Mouse (Mus musculus) liver, embryonic 11.5 days (tissue): ENCODE measurements around the gene Tmem269. TPM values are rescaled to one million over a fixed set of nuclear protein-coding genes. Genes with fewer than 3 reads are reported as not detected.
A peak's percentile ranks its signal among the peaks of the same experiment; 100 is the strongest.

Experiments used
- ATAC-seq: fragments of 200-750 bp; cut with Nextera tagmentation; replicated peaks from 2 replicates; pipeline ENCODE4 v1.8.0; 2017; ENCODE audit warnings: moderate number of reproducible peaks, mild to moderate bottlenecking, moderate TSS enrichment, moderate library complexity; ENCODE audit not compliant: low FRiP score
- DNase-seq: peaks from one replicate; pipeline ENCODE4 v3.0.0-alpha.2; 2017; ENCODE audit warnings: low spot score
- H3K27ac ChIP-seq: fragments of 300-500 bp; sonication (generic); 2 replicates; pipeline ENCODE4 v1.5.1; 2014; ENCODE audit warnings: mild to moderate bottlenecking, low read depth, low read length, control low read depth
- H3K27me3 ChIP-seq: fragments of 300-500 bp; sonication (generic); replicated peaks from 2 replicates; pipeline ENCODE4 v1.6.1; 2014; ENCODE audit warnings: low read length, mixed read lengths; ENCODE audit not compliant: control insufficient read depth, insufficient read depth
- H3K36me3 ChIP-seq: fragments of 300-500 bp; sonication (generic); 2 replicates; pipeline ENCODE4 v1.6.1; 2014; ENCODE audit warnings: mild to moderate bottlenecking, low read length, moderate library complexity, mixed read lengths; ENCODE audit not compliant: control insufficient read depth, insufficient read depth
- H3K4me1 ChIP-seq: fragments of 300-500 bp; sonication (generic); replicated peaks from 2 replicates; pipeline ENCODE4 v1.6.1; 2014; ENCODE audit warnings: low read length, mixed read lengths; ENCODE audit not compliant: control insufficient read depth, insufficient read depth
- H3K4me2 ChIP-seq: fragments of 300-500 bp; sonication (generic); 2 replicates; pipeline ENCODE4 v1.6.1; 2014; ENCODE audit warnings: mild to moderate bottlenecking, control low read depth, moderate library complexity
- H3K4me3 ChIP-seq: fragments of 300-500 bp; sonication (generic); 2 replicates; pipeline ENCODE4 v1.5.1; 2014; ENCODE audit warnings: low read depth, low read length, control low read depth
- H3K9ac ChIP-seq: fragments of 300-500 bp; sonication (generic); 2 replicates; pipeline ENCODE4 v1.6.1; 2014; ENCODE audit warnings: low read depth, low read length, control low read depth
- H3K9me3 ChIP-seq: fragments of 300-500 bp; sonication (generic); 2 replicates; pipeline ENCODE4 v1.6.1; 2016; ENCODE audit warnings: low read length, inconsistent platforms, mixed read lengths; ENCODE audit not compliant: control insufficient read depth
- WGBS: fragments of 180-500 bp; shearing (Covaris S2); extraction: QIAGEN DNeasy Blood & Tissue Kit; methylation state at CpG from one replicate; pipeline ENCODE4 v1.1.7; 2014; 5-methylcytosine and 5-hydroxymethylcytosine counted together
- polyA plus RNA-seq: library from polyadenylated mRNA; unstranded; fragments of >200 nt; fragmentation: Nextera tagmentation; extraction: Ambion mirVana; gene quantifications from 2 replicates; pipeline ENCODE4 v1.2.1, GENCODE M21; 2014

Tmem269 gene
- polyA plus RNA-seq = not detected in 2 replicates

DNA sequence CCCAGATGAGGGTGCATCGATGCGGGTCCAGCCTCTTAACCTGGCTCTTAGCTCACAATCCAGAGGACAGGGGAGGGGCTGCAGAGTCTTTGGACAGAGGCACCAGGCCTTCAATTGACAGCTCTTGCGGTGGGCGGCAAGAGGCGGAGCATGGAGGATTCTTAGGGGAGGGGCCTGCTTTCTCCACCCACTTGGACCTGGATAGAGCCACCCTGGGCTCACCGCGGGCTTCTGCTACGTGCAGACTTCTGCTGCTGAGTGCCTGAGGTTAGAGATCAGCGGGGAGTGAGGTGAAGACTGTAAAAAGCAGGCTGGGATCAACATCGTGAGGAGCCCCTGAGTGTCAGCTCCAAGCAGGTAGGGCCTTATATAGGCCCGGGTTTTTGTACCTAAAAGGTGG lies at the start of gene Tmem269:
Tmem269 (minus strand) TSS at position 49 of the 400 bp plus-strand sequence.
- ATAC-seq (peak; percentile 61; the same call in 1 of the 2 replicates), DNase-seq (no peak)
- H3K9me3 ChIP-seq = no peaks in the 10 kb centered on the region
- no peak within 1 kb of the TSS for H3K4me2 ChIP-seq
- 16% methylated on average over 11 of the region's 11 CpGs for WGBS
- peaks cover 5% of the 10 kb centered on the region; the same call in 1 of the 2 replicates for H3K27me3 ChIP-seq
- H3K4me1 ChIP-seq = no peaks in the 10 kb centered on the region; the same call in 1 of the 2 replicates
- H3K36me3 ChIP-seq = no peaks in the 10 kb centered on the region
- no peak within 1 kb of the TSS for H3K9ac ChIP-seq
- H3K4me3 ChIP-seq = no peak within 1 kb of the TSS
- H3K27ac ChIP-seq = no peak within 1 kb of the TSS

DNA sequence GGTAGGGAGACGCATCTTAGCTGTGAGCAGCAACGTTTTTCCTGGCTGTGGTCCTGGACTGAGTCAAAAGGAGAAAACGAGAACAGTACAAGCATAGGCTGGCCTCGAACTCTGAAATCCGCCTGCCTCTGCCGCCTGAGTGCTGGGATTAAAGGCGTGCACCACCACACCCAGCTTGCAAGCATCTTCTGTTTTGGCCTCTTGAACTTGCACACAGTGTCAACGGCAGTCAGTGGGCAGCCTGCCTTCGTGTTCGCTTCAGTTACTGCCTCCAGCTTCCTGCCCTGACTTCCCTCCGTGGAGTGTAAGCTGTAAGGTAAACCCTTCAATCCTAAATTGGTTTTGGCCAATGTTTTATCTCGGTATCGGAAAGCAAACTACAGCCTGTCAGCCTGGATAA lies 48.6 kb upstream of the Tmem269 start:
- H3K4me1 ChIP-seq = no peaks in the 10 kb centered on the region; the same call in 1 of the 2 replicates
- no peak overlapping the region for H3K4me3 ChIP-seq
- H3K27me3 ChIP-seq = no peaks in the 10 kb centered on the region
- no peak overlapping the region for H3K4me2 ChIP-seq
- H3K36me3 ChIP-seq = peaks cover 11% of the 10 kb centered on the region; the same call in 1 of the 2 replicates
- H3K27ac ChIP-seq = no peak overlapping the region
- no peak overlapping the region for H3K9ac ChIP-seq
- DNase-seq (no peak), ATAC-seq (no peak)
- 66% methylated on average over 13 of the region's 13 CpGs for WGBS
- no peaks in the 10 kb centered on the region for H3K9me3 ChIP-seq

DNA sequence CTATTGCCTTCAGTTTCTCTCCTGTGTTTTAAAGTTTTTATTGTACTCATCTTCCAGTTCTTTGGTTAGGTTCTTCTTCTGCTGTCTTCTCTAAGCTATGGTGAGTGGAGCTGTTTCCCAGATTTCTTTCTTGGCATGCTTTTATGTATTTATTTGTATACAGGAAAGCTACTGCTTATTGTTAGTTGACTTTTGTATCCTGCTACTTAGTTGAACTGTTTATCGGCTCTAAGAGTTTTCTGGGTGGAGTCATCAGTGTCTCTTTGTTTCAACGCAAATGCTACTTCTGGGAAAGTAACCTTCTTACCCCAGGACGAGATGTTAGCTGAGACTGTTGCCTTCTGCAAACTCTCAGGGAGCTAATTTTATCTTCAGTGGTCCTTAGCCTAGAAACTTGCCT lies 45.4 kb upstream of the Tmem269 start:
- Histone ChIP-seq H3K27me3 (no peaks in the 10 kb centered on the region), H3K27ac (no peak overlapping the region), H3K4me2 (no peak overlapping the region), H3K9me3 (no peaks in the 10 kb centered on the region), H3K36me3 (no peaks in the 10 kb centered on the region), H3K4me3 (no peak overlapping the region), H3K4me1 (peaks cover 2% of the 10 kb centered on the region; the same call in 1 of the 2 replicates), H3K9ac (no peak overlapping the region)
- DNase-seq = no peak
- WGBS = 71% methylated on average over 3 of the region's 3 CpGs
- ATAC-seq = no peak

DNA sequence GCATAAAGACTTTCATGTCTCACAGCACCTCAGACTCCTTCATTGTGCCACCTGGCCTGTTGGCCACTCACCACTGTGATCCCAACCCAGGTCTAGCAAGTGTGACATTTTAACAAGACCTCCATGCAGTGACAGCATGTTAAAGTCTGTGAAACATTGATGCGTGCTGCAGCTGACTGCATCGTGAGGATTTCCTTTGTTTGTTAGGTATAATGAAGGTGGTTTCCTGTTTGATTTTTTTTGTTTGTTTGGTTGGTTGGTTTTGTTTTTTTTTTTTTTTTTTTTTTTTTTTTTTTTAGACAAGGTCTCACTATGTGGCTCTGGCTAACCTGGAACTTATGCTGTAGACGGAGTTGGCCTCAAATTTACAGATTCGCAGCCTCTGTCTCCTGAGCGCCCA lies 44.5 kb upstream of the Tmem269 start:
- H3K4me1 ChIP-seq = 0 out of 2 replicates have a peak, but pooled peaks cover 2% of the 10 kb centered on the region
- H3K9me3 ChIP-seq = no peaks in the 10 kb centered on the region
- no peak overlapping the region for H3K27ac ChIP-seq
- no peaks in the 10 kb centered on the region for H3K27me3 ChIP-seq
- no peak overlapping the region for H3K9ac ChIP-seq
- no peak overlapping the region for H3K4me3 ChIP-seq
- DNase-seq (no peak), ATAC-seq (no peak)
- no peak overlapping the region for H3K4me2 ChIP-seq
- H3K36me3 ChIP-seq = no peaks in the 10 kb centered on the region
- 84% methylated on average over 5 of the region's 5 CpGs for WGBS

DNA sequence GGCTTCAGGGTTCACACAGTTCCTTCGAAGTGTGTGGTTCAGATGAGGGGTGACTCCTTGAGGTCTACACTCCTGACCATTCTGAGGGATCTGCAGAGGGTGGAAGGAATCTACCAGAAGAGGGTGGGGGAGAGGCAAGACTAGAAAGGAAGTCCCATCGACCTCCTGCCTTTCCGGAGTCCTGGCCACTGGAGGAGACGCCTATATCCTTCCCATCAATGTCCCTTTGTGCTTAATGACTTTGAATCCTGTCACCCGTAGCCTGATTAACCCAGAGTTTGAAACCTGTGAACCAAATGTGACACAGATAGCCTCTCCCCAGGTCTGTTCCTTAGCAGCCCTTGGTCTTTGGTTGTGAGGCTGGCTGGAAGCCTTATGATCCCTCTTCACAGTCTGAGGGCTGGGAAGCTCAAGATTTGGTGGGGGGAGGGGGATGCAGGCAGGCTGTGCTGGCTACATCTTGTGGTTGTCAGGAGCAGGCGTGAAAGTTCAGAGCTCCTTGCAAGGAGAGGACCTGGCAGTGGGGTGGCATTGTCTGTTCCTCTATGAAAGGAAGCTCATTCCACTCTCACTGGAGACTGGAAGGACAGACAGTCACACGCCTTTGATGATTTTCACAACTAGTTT lies 43.2 kb upstream of the Tmem269 start:
- Histone ChIP-seq H3K27ac (no peak overlapping the region), H3K9ac (no peak overlapping the region), H3K4me2 (no peak overlapping the region), H3K27me3 (no peaks in the 10 kb centered on the region), H3K36me3 (no peaks in the 10 kb centered on the region), H3K4me3 (no peak overlapping the region), H3K4me1 (0 out of 2 replicates have a peak, but pooled peaks cover 2% of the 10 kb centered on the region), H3K9me3 (no peaks in the 10 kb centered on the region)
- no peak for DNase-seq
- no peak for ATAC-seq
- 34% methylated on average over 7 of the region's 7 CpGs for WGBS

DNA sequence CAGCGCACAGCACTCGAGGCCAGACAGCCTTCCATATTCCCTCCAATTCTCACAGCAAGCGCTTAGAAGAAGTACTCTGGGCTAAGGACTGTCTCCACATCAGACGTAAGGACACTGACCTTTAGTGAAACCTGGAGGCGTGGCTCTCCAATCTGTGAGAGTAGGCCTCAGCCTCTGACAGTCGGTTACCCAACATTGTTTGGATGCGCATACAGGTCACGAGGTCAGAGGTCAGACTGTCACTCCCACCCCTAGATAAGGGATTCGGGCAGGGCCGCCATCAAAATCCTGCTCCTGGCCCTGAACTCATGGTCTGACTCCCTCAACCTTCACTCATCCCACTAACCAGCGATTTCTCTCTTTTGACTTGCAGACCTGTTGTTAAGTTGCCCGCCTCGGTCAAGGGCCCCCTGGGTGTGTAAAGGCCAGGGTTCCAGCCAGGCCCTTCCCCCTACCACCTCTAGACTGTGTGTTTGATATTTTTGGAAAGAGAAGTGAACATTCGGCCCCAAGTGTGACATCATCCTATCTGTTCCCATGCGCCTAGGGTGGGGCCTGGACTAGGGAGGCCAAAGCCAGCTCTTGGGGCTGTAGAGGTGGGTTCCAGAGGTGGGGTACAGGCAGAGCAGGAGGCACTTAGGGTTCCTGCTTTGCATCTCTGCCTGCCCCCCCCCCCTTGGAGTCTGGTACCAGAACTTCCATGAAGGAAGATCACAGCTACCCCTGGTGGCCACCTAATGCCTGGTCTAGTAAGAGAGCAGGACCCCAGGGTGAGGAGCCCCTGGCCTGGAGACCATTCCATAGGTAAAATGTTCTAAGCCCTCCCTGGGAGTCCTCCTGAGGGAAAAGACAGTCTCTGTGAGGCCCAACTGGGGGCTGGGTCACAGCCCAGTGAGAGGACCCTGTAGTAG lies 41.6 kb upstream of the Tmem269 start:
- Histone ChIP-seq H3K4me2 (no peak overlapping the region), H3K9me3 (no peaks in the 10 kb centered on the region), H3K27ac (no peak overlapping the region), H3K27me3 (no peaks in the 10 kb centered on the region), H3K9ac (no peak overlapping the region), H3K4me3 (no peak overlapping the region), H3K4me1 (0 out of 2 replicates have a peak, but pooled peaks cover 2% of the 10 kb centered on the region), H3K36me3 (no peaks in the 10 kb centered on the region)
- ATAC-seq = no peak; the same call in 1 of the 2 replicates
- 69% methylated on average over 15 of the region's 15 CpGs for WGBS
- no peak for DNase-seq

DNA sequence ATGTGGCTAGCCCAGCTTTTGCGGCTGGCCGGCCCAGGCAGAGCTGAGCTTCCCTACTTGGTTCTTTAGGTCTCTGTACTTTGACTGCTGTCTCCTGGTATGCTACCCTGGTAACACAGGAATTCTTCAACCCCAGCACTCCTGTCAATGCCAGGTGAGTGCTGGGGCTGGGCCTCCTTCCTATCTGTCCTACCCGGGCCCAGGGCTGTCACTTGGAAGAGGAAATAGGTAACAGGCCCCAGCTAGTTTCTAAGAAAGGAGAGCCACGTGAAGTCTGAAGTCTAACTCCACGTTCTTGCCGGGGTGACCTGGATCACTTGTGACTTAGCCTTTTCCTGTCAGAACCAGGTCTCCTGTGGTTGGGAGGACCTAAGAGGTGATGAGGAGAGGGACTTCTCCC lies 39.1 kb upstream of the Tmem269 start:
- 68% methylated on average over 6 of the region's 6 CpGs for WGBS
- no peak for DNase-seq
- 0 out of 2 replicates have a peak, but pooled peaks cover 2% of the 10 kb centered on the region for H3K4me1 ChIP-seq
- H3K4me3 ChIP-seq = no peak overlapping the region
- no peak overlapping the region for H3K4me2 ChIP-seq
- no peaks in the 10 kb centered on the region for H3K9me3 ChIP-seq
- H3K27me3 ChIP-seq = no peaks in the 10 kb centered on the region
- H3K9ac ChIP-seq = no peak overlapping the region
- ATAC-seq = no peak
- no peak overlapping the region for H3K27ac ChIP-seq
- H3K36me3 ChIP-seq = no peaks in the 10 kb centered on the region

DNA sequence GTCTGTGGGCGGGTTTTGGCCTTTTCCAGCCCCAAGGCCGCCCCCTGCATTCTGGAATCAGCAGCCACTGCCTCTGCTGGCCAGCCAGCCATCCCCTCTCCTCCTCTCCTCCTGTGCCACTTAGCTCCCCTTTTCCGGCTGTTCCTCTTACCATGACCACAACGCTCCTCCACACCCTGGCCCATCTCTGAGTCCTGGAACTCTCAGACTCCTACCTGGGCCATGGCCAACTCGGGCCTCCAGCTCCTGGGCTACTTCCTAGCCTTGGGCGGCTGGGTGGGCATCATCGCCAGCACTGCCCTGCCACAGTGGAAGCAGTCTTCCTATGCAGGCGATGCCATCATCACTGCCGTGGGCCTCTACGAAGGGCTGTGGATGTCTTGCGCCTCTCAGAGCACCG lies 37.3 kb upstream of the Tmem269 start, which contains the start of gene Cldn19:
Cldn19 (plus strand) TSS at position 64 of the 400 bp plus-strand sequence.
- DNase-seq (no peak), ATAC-seq (no peak)
- Histone ChIP-seq H3K27ac (no peak within 1 kb of the TSS), H3K27me3 (no peaks in the 10 kb centered on the region), H3K9me3 (no peaks in the 10 kb centered on the region), H3K36me3 (no peaks in the 10 kb centered on the region), H3K9ac (no peak within 1 kb of the TSS), H3K4me3 (no peak within 1 kb of the TSS), H3K4me1 (0 out of 2 replicates have a peak, but pooled peaks cover 2% of the 10 kb centered on the region), H3K4me2 (no peak within 1 kb of the TSS)
- WGBS = 77% methylated on average over 12 of the region's 12 CpGs
